Mouse (Mus musculus) forebrain, embryonic 12.5 days (tissue): ENCODE data around the gene Sirpb1b. TPM values are rescaled to one million over a fixed set of nuclear protein-coding genes. Genes with fewer than 3 reads are reported as not detected.
"Not testable (repeated sequence)": the region's sequence is repeated elsewhere in the genome, so short reads cannot be mapped to it uniquely, and the experiment has no call there.

Experiments
- ATAC-seq: fragments of 200-750 bp; cut with Nextera tagmentation; 2 replicates; pipeline ENCODE4 v1.8.0; 2017; ENCODE audit warnings: moderate TSS enrichment; ENCODE audit not compliant: low FRiP score
- H3K27ac ChIP-seq: fragments of 300-500 bp; sonication (generic); 2 replicates; pipeline ENCODE4 v1.5.1; 2016; ENCODE audit warnings: mild to moderate bottlenecking
- H3K27me3 ChIP-seq: fragments of 300-500 bp; sonication (generic); 2 replicates; pipeline ENCODE4 v1.6.1; 2016; ENCODE audit warnings: mild to moderate bottlenecking
- H3K36me3 ChIP-seq: fragments of 300-500 bp; sonication (generic); replicated peaks from 2 replicates; pipeline ENCODE4 v1.6.1; 2016; ENCODE audit warnings: mild to moderate bottlenecking
- H3K4me1 ChIP-seq: fragments of 300-500 bp; sonication (generic); 2 replicates; pipeline ENCODE4 v1.6.1; 2016
- H3K4me2 ChIP-seq: fragments of 300-500 bp; sonication (generic); 2 replicates; pipeline ENCODE4 v1.6.1; 2016; ENCODE audit warnings: mild to moderate bottlenecking, moderate library complexity
- H3K4me3 ChIP-seq: fragments of 300-500 bp; sonication (generic); replicated peaks from 2 replicates; pipeline ENCODE4 v1.5.1; 2016; ENCODE audit warnings: mild to moderate bottlenecking
- H3K9ac ChIP-seq: fragments of 300-500 bp; sonication (generic); 2 replicates; pipeline ENCODE4 v1.6.1; 2016; ENCODE audit warnings: mild to moderate bottlenecking
- H3K9me3 ChIP-seq: fragments of 300-500 bp; sonication (generic); 2 replicates; pipeline ENCODE4 v1.6.1; 2016
- WGBS: fragments of 180-500 bp; shearing (Covaris S2); methylation state at CpG from one replicate; pipeline ENCODE4 v1.1.7; 2016; 5-methylcytosine and 5-hydroxymethylcytosine counted together
- polyA plus RNA-seq: library from polyadenylated mRNA; unstranded; fragments of >200 nt; fragmentation: Nextera tagmentation; extraction: Ambion mirVana; gene quantifications from 2 replicates; pipeline ENCODE4 v1.2.1, GENCODE M21; 2016

Gene Sirpb1b
- not detected in 2 replicates for polyA plus RNA-seq

GRCm38 (mm10) chr3:15574887-15575286 lies at the start of gene Sirpb1b:
Gene Sirpb1b (minus strand): TSS chr3:15575065.
- H3K4me2 ChIP-seq, H3K4me3 ChIP-seq, H3K36me3 ChIP-seq, H3K27me3 ChIP-seq, H3K27ac ChIP-seq, H3K9ac ChIP-seq, H3K4me1 ChIP-seq, ATAC-seq, H3K9me3 ChIP-seq: not testable (repeated sequence)
- WGBS, result 71% methylated on average over 1 of the region's 1 CpGs

GRCm38 (mm10) chr3:15590377-15591117 lies 15.7 kb upstream of the Sirpb1b start:
- H3K4me3 ChIP-seq, H3K36me3 ChIP-seq, H3K4me2 ChIP-seq, H3K27me3 ChIP-seq, ATAC-seq, H3K4me1 ChIP-seq, H3K9ac ChIP-seq, H3K27ac ChIP-seq, H3K9me3 ChIP-seq: not testable (repeated sequence)
- 94% methylated on average over 2 of the region's 2 CpGs for WGBS

- not testable (repeated sequence) for H3K9ac ChIP-seq, H3K4me2 ChIP-seq, H3K36me3 ChIP-seq, H3K27me3 ChIP-seq, H3K4me1 ChIP-seq, ATAC-seq, H3K27ac ChIP-seq, H3K4me3 ChIP-seq
- H3K9me3 ChIP-seq, result peaks cover 17% of the 10 kb centered on the region
- 84% methylated on average over 1 of the region's 1 CpGs for WGBS
These were observed 11.8 kb upstream of the Sirpb1b start for GRCm38 (mm10) chr3:15586665-15587064.

- 88% methylated on average over 1 of the region's 1 CpGs for whole genome bisulfite sequencing
- H3K9me3 ChIP-seq, result peaks cover 11% of the 10 kb centered on the region
- H3K27me3 ChIP-seq, result no peaks in the 10 kb centered on the region
- no peak overlapping the region for H3K9ac ChIP-seq
- ATAC-seq, result no peak
- H3K4me3 ChIP-seq, result no peak overlapping the region
- H3K27ac ChIP-seq, result no peak overlapping the region
- H3K36me3 ChIP-seq, result no peaks in the 10 kb centered on the region
- no peaks in the 10 kb centered on the region for H3K4me1 ChIP-seq
- no peak overlapping the region for H3K4me2 ChIP-seq
These were observed 8.6 kb upstream of the Sirpb1b start for GRCm38 (mm10) chr3:15583452-15583851.

- not testable (repeated sequence) for H3K27me3 ChIP-seq, H3K27ac ChIP-seq, H3K4me1 ChIP-seq, H3K36me3 ChIP-seq, ATAC-seq, H3K4me2 ChIP-seq, H3K4me3 ChIP-seq, H3K9ac ChIP-seq
- WGBS, result 85% methylated on average over 3 of the region's 3 CpGs
- H3K9me3 ChIP-seq, result peaks cover 11% of the 10 kb centered on the region
These were observed 8.1 kb upstream of the Sirpb1b start for GRCm38 (mm10) chr3:15582948-15583347.

- H3K27ac ChIP-seq, H3K4me1 ChIP-seq, H3K27me3 ChIP-seq, H3K9ac ChIP-seq, H3K4me2 ChIP-seq, ATAC-seq, H3K9me3 ChIP-seq, H3K4me3 ChIP-seq, H3K36me3 ChIP-seq: not testable (repeated sequence)
These were observed 1.6 kb upstream of the Sirpb1b start for GRCm38 (mm10) chr3:15576466-15576865.

- Histone ChIP-seq H3K9me3 (0 out of 2 replicates have a peak, but pooled peaks cover 9% of the 10 kb centered on the region), H3K27ac (no peak overlapping the region), H3K36me3 (no peaks in the 10 kb centered on the region), H3K4me3 (no peak overlapping the region), H3K9ac (no peak overlapping the region), H3K4me1 (no peaks in the 10 kb centered on the region), H3K4me2 (no peak overlapping the region), H3K27me3 (no peaks in the 10 kb centered on the region)
- ATAC-seq, result no peak
These were observed 46.3 kb downstream of the Sirpb1b start for GRCm38 (mm10) chr3:15528589-15528988.

GRCm38 (mm10) chr3:15513608-15514007 lies 61.3 kb downstream of the Sirpb1b start:
- H3K36me3 ChIP-seq, H3K4me2 ChIP-seq, H3K4me3 ChIP-seq, H3K9me3 ChIP-seq, H3K27me3 ChIP-seq, H3K9ac ChIP-seq, H3K4me1 ChIP-seq, ATAC-seq, H3K27ac ChIP-seq: not testable (repeated sequence)
- WGBS, result 85% methylated on average over 11 of the region's 11 CpGs

- WGBS, result 86% methylated on average over 3 of the region's 3 CpGs
- H3K4me2 ChIP-seq, H3K4me1 ChIP-seq, H3K27ac ChIP-seq, H3K4me3 ChIP-seq, H3K27me3 ChIP-seq, H3K9me3 ChIP-seq, H3K36me3 ChIP-seq, H3K9ac ChIP-seq: not testable (repeated sequence)
- peak; percentile 33; the same call in 1 of the 2 replicates for ATAC-seq
These were observed 67.0 kb downstream of the Sirpb1b start for GRCm38 (mm10) chr3:15507792-15508321.

GRCm38 (mm10) chr3:15474831-15475230 lies 100.0 kb downstream of the Sirpb1b start:
- H3K9ac ChIP-seq, H3K4me2 ChIP-seq, H3K27ac ChIP-seq, H3K9me3 ChIP-seq, H3K4me3 ChIP-seq, H3K36me3 ChIP-seq, ATAC-seq, H3K27me3 ChIP-seq, H3K4me1 ChIP-seq: not testable (repeated sequence)
- 54% methylated on average over 2 of the region's 2 CpGs for WGBS

- not testable (repeated sequence) for H3K27me3 ChIP-seq, H3K4me3 ChIP-seq, H3K27ac ChIP-seq, H3K4me1 ChIP-seq, H3K9me3 ChIP-seq, H3K9ac ChIP-seq, H3K36me3 ChIP-seq, ATAC-seq, H3K4me2 ChIP-seq
- 84% methylated on average over 2 of the region's 3 CpGs for WGBS
These were observed 104.7 kb downstream of the Sirpb1b start for GRCm38 (mm10) chr3:15470158-15470557.
